Mouse (Mus musculus): ENCODE results near the gene Gm17622.

Gene Gm17622

DNA sequence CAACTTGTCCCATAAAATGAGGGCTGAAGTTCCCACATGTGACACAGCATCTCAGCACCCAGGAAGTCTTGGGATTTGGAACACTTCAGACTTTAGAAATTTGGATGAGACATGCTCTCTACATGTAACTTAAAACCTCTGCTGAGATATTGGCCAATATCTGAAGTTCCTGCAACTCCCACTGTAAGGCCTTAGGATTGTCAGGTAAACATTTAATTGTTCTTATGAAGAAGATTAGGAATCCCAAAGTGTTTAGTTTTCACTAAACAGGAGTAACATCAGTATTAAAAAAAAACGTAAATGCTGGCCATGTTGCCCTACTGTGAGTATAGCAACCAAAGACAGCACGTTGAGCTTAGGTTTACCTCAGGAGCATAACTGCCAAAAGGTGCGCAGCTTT is at the start of gene Gm17622:
TSS of gene Gm17622 (plus strand) at position 301 of the 400 bp plus-strand sequence.
- no peak for DNase-seq (ENCODE audit: low spot score in 2 of 2)

DNA sequence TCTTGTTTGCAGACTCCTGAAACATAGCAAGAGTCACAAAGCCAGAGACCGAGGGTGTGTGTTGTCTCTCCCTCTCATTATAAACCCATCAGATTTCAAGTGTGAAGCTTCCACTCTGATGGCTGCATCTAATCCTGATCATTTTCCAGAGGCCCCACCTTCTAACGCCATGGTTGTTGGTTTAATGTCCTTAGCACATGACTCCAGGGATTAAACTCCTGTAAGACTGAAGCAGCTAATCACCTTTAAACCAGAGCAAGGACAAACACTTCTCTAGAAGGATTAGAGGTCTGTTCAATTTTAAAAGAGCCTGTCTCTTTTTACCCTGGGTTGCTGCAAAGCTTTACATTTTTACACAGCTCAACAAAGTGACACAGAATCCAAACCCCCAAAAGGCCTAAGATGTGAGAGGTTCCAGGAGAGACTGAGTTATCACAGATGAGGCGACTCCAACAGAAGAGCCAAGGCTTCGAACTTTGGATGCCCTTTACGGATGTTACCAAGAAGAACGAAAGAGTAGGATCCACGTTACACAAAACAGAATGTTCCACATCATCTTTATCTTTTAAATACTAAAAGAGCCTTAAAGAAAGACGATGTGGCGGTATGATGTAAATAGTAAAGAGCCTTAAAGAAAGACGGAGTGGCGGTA is 40.2 kb upstream of the Gm17622 start:
- no peak for DNase-seq (ENCODE audit: low spot score in 2 of 2)

DNA sequence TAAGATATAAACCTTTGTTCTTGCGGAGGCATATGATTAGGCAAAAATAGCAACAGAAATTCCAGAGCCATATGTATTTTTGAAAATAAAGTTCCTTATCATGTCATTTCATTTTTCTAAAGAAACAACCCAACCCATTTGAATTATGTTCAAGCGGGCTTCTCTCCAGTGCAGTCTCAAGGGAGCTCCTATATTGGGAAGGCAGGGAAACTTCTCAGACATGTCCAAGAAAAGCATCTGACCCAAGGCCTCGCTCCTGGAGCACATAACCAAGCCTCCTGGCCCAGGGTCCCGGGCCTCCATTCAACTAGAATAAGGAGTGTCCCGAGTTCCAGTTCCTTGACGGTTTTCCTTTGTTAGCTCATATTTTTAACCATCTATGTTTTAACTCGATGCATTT is 39.7 kb upstream of the Gm17622 start:
- peak; percentile 28 to 58 for DNase-seq (ENCODE audit: low spot score in 2 of 2)

DNA sequence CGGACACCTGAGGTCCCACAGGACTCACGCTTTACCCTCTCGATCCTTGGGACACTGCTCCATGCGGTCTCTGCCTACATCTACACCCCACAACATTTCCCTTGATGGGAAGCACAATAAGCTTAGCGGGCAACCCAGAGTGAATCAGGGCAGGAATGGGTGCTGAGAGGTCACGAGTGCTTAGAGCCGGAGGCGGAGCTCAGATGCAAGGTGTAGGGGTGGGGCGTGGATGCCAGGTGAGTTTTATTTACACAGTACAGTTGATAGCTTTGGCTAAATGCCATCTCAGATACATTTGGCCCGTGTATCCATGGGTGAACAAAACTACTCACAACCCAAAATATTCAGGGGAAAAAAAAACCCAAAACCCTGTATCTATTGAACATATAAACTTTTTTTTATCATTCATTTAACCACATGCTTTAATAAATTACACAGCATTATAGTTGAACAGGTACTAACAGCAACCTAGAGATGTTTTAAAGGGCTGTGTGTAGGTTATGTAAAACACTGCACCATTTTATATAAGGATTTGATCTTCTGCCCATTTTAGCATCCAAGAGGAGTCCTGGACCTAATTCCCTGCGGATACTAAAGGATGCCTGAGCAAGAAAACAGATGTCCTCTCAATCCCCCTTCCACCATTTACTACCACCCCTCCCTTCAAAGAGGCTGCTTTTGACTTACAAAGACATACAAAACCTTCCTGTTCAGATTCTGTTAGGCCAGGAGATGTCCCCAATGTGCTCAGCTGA is 39.0 kb upstream of the Gm17622 start:
- DNase-seq (ENCODE audit: low spot score in 2 of 2), result no peak

DNA sequence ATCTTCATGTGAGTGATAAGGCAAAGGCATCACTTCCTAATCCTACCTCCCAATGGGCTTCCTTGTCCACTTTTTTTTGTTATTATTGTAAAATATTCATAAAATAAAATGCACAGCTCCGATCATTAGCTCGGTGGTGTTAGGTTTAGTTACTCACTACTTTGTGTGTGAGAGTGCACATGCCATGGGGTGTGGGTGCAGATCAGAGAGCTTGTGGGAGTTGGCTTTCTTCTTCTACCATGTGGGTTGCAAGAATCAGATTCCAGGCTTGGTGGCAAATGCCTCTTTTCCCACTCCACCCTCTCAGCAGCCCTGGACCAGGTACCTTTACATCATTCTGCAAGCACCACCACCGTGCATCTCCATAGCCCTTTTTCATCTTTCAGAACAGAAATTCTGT is 37.9 kb upstream of the Gm17622 start:
- no peak for DNase-seq (ENCODE audit: low spot score in 2 of 2)

DNA sequence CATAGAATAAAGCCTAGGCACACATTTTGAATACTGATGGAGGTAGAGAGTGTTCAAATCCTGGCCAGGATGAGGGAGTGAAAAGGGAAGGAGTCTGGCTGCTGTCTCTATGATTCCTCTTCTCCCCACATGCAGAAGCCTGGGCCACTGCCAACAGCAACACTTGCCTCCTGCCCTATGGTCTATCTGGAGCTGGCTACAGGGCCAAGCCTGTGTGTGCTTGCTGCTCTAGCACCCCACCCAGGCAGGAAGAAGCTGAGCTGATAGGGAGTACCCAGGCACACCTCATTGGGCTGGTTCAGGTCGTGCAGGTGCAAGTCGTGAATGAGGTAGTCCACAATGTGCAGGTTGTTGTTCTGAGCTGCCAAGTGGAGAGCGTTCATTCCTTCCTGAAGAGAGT is 36.2 kb upstream of the Gm17622 start:
- DNase-seq (ENCODE audit: low spot score in 2 of 2), result no peak

DNA sequence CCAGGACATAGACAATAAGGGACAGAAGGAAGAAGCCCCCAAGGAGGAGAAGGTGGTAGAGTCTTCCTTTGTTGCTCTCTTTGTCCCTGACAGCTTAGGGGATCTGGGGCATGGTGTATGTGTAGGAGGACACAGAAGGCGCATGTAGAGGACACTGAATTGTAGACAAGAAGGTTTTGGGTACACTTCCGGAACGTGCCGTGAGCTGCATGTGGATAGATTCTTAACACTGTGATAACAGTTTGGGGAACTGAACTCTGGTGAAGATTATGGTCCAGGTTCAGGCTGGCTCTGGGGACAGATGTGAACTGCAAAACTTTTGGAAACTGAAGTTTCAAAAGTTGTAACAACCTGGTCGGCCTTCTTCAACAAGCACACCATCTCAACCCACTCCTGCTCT is 33.0 kb upstream of the Gm17622 start:
- no peak for DNase-seq (ENCODE audit: low spot score in 2 of 2)

DNA sequence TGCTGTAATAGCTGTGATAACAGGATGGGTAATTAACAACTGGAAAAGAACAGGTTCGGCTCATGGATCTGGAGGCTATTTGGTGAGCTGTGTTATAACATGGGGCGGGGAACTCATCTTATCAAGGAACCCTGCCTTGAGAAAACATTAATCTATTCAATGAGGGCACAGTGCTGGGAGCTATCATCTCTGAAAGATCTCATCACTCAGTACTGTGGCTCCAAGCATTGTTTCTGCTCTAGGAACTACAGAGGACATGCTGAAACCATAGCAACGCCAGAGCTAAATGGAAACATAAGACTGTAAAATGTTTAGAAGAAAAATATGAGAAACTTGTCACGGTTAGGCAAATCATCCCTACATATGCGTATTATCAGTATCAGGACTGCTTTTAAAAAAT is 32.5 kb upstream of the Gm17622 start:
- DNase-seq (ENCODE audit: low spot score in 2 of 2), result no peak

DNA sequence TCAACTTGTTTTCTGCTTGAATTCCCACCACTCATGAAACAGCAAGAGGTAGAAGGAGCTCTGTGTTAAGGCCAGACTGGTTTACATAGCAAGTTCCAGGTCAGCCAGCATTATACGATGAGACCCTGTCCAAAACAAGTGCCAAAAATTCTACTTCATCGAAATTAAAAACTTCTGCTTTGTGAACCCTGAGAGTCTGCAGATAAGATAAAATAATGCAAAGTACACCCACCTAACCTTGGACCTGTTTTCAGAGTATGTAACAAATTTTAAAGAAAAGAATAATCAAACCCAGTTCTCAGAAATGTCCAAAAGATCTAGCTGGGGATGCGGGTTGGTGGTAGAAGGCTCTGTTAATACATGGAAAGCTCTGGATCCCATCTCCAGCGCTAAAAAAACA is 31.9 kb upstream of the Gm17622 start:
- DNase-seq (ENCODE audit: low spot score in 2 of 2), result no peak

DNA sequence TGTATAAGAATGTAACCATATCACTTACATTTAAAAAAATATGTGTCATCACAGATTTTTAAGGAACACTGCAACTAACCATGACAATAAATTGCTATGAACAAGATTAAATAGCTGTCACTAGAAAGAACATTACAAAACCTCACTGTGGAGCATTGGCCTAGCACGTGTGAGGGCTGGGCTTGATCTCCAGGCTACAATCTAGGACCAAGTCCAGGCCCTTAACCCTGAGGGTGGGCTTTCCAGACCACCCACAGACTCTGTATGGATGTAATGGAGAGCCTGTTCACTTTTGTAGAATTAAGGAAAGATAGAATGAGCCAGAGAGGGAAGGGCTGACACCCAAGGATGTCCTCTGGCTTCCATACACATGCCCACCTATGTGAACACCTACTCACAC is 27.9 kb upstream of the Gm17622 start:
- DNase-seq (ENCODE audit: low spot score in 2 of 2), result no peak

DNA sequence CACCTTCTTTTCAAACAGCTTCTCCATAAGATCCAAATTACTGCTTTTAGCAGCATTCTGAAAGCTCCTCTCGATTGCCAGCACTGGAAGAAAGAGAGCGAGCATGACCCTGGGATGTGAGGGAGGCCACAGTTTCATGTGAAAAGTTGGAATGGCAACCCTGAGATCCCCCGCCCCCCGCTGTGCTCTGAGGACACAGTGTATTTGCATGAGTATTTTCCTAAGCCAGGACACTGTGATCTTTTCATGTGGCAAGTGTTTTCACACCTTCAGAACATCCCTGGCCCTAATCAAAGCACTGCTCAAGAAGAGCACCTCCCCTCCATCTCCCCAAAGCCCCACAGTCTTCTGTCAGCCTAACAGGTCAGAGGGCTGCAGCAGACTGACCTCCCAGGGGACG is 25.2 kb upstream of the Gm17622 start:
- no peak for DNase-seq (ENCODE audit: low spot score in 2 of 2)

DNA sequence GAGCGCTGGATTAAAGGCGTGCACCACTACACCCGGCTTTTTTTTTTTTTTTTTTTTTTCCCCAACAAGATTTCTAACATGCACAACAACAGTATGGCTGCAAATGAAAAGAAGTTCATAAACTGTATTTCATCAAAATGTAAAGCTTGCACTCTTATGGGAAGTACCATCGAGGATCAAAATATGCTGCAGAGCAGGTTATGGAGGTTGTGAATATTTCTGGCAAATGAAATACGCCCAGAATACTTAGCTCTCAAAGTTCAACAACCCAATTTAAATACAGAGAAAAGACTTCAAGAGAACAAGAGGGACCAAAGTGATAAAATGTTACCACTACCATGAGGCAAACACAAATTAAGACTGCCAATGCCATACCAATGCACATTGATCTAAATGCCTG is 21.9 kb upstream of the Gm17622 start:
- no peak for DNase-seq (ENCODE audit: low spot score in 2 of 2)

DNA sequence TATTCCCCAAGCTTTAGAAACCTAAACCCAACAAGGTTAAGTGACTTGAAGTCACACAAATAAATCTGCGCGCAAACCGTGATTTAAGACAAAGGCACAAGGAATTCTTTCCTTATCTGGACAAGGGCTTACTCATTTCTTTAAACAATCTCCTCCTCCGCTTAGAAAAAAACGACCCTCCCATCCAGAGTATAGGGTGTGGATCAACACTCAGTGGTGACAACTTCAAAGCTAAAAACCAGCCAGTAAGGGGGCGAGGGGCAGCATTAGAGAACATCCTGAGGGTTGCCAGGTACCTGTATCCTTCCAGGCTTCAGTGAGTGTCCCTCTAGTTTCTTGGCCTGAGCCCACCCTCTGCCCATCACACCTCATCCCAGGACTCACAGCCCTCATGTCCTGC is 20.0 kb upstream of the Gm17622 start:
- no peak for DNase-seq (ENCODE audit: low spot score in 2 of 2)

DNA sequence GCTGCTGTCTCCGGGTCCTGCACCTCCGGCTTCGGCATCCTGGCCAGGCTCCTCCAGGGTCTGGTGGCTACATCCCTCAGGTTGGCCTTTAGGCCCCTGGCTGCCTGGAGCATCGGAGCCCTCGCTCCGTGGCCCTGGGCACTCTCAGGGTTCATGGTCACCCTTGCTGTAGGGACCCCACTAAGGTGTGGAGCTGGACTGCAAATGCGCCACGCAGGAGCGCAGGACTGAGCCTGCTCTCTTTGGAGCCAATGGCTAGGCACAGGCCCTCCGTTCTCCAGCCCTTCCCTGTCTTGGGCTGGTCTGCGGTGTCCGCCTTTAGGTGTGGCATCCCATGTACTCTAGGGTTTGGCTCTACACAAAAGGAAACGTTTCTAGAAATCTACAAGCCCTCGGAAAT is 19.6 kb upstream of the Gm17622 start, which contains the start of gene Ankdd1b:
TSS of gene Ankdd1b (minus strand) at position 242 of the 400 bp plus-strand sequence.
- no peak for DNase-seq (ENCODE audit: low spot score in 2 of 2)

DNA sequence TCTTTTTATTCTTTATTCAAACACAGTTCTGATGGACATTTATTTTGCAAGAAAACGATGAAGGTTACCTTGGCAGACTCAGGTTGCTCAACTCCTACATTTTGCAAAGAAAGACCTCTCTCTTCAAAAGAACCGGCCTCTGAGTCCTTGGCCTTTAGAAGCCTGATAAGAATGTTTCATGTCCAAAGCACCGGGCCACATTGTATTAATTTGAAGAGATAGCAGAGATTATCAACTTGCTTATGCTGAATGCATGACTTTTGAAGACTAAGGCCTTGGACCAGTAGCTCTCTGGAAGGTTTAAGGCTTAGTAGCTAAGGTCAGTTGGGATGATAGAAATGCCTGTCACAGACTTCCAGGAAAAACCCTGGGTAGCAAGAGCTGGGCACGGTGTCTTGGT is 13.3 kb upstream of the Gm17622 start:
- DNase-seq (ENCODE audit: low spot score in 2 of 2), result no peak

DNA sequence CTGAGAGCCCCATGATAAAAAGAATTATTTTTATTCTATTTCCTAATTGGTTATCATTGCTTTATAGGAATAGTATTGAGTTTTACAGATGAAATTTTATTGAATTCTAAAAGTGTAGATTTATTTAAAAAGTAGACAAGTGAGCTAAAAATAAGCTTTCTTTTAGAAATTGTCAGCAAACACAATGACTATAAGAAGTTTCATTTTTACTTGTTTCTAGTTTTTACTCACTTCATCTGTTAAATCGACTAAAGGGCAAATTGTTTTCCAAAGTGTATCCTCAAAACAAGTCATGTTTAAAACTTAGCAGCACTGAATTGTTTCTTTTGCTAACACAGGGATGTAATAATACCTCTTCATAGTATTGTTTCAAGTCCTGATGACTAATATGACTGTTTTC is 11.5 kb upstream of the Gm17622 start:
- DNase-seq (ENCODE audit: low spot score in 2 of 2), result no peak

DNA sequence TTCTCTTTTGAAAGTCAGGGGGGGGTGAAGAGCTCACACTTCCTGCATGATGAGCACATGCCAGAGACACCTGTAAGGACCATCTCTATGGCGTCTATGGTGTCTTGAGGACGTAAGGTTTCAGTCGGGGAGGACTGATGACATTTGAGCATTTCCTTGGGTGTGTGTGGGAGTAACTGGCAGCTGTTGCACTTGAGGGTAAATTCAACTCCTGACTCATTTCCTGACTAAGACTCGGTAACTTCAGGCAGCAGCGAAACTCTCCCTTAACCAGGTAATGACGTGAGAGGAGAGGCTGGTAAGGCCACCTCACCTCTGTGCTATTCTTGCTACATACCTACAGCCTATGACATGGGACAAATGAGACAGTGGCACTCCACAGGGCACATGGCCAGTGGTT is 3.3 kb upstream of the Gm17622 start:
- no peak for DNase-seq (ENCODE audit: low spot score in 2 of 2)

DNA sequence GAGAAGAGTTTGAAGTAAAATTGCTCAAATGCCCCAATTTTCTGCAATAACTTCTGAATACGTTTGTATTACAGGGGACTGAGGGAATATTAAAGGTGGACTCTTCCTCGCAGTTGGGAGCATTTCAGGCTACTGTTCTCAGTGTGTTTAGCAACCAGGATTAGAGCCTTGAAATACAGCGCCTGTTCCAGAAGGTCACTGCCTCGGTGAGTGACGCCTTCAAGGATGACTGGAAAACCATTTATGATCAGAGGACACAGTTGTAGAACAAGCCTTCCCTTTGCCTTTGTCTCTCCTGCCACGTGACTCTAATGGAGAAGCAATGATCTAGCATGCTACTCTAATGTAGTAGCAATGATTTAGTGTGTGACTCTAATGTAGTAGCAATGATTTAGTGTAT is 2.6 kb upstream of the Gm17622 start:
- DNase-seq (ENCODE audit: low spot score in 2 of 2), result no peak

DNA sequence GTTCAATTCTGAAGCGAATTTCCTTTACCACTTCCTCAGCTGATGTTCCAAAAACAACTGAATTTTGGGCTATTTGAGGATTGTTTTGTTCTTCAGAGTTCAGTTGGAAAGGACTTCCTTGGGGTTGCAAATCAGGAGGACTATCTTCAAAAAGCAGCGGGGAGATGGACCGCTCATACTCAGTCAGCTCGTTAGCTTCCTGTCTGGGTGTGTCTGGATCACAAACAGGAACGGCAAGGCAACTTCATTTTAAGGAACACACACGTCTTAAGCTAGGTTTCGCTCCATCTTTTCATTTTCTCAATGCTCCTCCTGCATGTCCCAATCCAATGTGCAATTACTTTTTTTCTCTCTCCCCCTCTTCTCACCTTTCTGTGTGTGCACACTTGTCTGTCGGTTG is 6.1 kb downstream of the Gm17622 start:
- peak in 1 of 2 experiments; percentile 4 for DNase-seq (ENCODE audit: low spot score in 2 of 2)

DNA sequence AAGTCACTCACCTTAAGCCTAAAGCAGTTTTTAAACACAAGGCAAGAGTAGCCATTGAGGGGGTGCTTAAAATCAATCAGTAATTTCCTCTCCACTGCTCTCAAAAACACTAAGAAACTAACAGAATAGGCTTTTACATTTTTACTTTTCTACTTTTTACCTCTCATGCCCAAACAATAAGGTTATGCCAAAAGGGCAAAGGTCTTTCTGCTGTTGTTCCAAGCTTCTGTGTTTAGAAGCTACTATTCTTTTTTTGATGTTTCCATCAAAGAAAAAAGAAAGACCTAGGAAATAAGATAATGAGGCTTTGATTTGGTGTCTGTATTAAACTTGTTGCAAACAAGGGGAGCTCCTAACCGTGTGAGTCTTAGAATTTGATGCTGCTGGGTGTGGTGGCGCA is 9.4 kb downstream of the Gm17622 start:
- DNase-seq (ENCODE audit: low spot score in 2 of 2), result no peak

DNA sequence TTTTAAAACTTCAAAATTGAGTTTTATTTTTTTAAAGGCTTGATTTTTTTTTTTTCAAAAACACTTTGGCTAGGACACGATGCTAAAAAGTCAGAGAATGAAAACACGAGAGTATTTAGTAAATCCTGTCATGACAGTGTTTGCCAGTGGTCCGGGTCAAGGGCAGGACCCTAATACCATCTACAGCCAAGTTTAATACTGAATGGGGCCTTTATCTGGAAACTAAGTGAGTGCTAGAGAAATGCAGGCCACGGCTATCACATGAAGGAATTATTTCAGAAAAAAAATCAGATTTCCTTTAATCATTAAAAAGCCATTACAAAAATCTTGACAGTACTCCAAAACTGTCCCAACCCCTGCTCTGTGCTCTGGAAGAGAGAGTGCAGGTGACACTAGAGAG is 15.1 kb downstream of the Gm17622 start:
- DNase-seq (ENCODE audit: low spot score in 2 of 2), result no peak

DNA sequence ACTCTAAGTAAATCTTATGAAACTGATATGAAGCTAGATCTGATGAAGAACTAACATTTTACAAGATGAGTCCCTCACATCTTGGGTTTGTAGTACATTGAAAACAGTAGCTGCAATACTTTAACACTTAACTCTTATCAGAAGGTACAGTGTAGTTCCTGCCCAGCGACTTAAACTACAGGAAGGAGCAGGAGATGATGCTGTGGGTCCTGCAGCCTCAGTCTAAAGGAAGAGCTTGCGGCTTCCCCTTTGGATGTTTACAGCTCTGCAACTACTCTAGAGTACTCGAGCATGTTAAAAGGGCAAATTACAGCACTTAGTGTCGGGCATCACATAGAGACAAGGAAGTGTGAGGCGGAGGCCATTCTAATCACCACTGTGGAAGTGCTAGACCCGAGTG is 15.8 kb downstream of the Gm17622 start:
- no peak for DNase-seq (ENCODE audit: low spot score in 2 of 2)

DNA sequence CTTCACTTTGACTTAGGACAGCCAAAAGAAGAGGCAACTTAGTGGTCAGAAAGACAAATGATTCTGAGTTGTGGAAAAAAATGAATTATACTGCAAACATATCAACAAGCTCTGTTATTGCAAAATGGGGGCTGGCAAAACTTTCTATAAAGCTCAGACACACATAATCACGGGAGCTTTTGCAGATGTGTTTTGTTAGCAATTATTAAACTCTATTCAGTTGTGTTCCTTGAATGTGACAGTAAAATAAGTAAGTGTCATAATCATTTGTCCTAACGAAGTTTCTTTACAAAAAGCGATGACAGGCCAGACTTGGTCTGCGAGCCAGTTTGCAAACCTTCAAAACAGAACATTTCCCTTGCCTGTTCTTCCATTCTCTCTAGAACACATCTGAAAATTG is 17.0 kb downstream of the Gm17622 start:
- DNase-seq (ENCODE audit: low spot score in 2 of 2), result no peak

DNA sequence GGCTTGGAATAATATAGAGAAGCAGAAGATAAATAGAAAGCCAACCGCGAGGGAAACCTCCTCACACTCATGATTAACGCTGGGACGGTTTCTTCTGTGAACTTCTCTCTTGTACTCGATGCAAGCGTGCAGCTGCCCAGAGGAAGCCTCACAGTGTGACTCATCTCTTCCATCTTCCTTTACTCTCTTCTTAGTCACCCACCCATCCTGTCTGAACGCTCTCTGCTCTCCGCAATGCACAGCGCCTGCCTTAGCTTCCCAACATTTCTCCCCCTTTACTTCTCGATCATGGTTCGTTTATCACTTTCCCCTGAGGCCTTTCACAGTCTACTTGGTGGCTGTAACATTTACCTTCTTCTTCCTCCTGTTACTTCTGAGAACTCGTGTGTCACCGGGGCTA is 20.1 kb downstream of the Gm17622 start:
- peak; percentile 47 to 57 for DNase-seq (ENCODE audit: low spot score in 2 of 2)

All from heart, adult 9 months (tissue).